Mouse (Mus musculus) neural tube, embryonic 11.5 days (tissue): ENCODE results near the gene Olfr1392. TPM values are rescaled to one million over a fixed set of nuclear protein-coding genes. Genes with fewer than 3 reads are reported as not detected.
"Not testable (repeated sequence)": the region's sequence is repeated elsewhere in the genome, so short reads cannot be mapped to it uniquely, and the experiment has no call there.

Experiments used
- ATAC-seq: fragments of 200-750 bp; cut with Nextera tagmentation; 2 replicates; pipeline ENCODE4 v1.8.0; 2017; ENCODE audit warnings: moderate number of reproducible peaks, mild to moderate bottlenecking, moderate TSS enrichment, moderate library complexity; ENCODE audit not compliant: insufficient read depth, low FRiP score, low TSS enrichment
- DNase-seq: peaks from one replicate; pipeline ENCODE4 v3.0.0-alpha.2; 2015; ENCODE audit warnings: low spot score
- H3K27ac ChIP-seq: fragments of 300-500 bp; sonication (generic); 2 replicates; pipeline ENCODE4 v1.5.1; 2014; ENCODE audit warnings: low read depth, mild to moderate bottlenecking, low read length
- H3K27me3 ChIP-seq: fragments of 300-500 bp; sonication (generic); 2 replicates; pipeline ENCODE4 v1.6.1; 2014; ENCODE audit warnings: mild to moderate bottlenecking, low read length, mixed read lengths; ENCODE audit not compliant: control insufficient read depth, insufficient read depth
- H3K36me3 ChIP-seq: fragments of 300-500 bp; sonication (generic); 2 replicates; pipeline ENCODE4 v1.6.1; 2014; ENCODE audit warnings: mild to moderate bottlenecking, low read length, moderate library complexity, mixed read lengths; ENCODE audit not compliant: control insufficient read depth, insufficient read depth
- H3K4me1 ChIP-seq: fragments of 300-500 bp; sonication (generic); 2 replicates; pipeline ENCODE4 v1.6.1; 2014; ENCODE audit warnings: low read length, mixed read lengths; ENCODE audit not compliant: control insufficient read depth, insufficient read depth
- H3K4me2 ChIP-seq: fragments of 300-500 bp; sonication (generic); 2 replicates; pipeline ENCODE4 v1.6.1; 2014; ENCODE audit warnings: low read depth, mild to moderate bottlenecking, moderate library complexity
- H3K4me3 ChIP-seq: fragments of 300-500 bp; sonication (generic); 2 replicates; pipeline ENCODE4 v1.5.1; 2014; ENCODE audit warnings: low read depth, low read length
- H3K9ac ChIP-seq: fragments of 300-500 bp; sonication (generic); 2 replicates; pipeline ENCODE4 v1.6.1; 2014; ENCODE audit warnings: mild to moderate bottlenecking, low read length
- H3K9me3 ChIP-seq: fragments of 300-500 bp; sonication (generic); 2 replicates; pipeline ENCODE4 v1.6.1; 2016; ENCODE audit warnings: low read length; ENCODE audit not compliant: control insufficient read depth
- WGBS: fragments of 180-500 bp; shearing (Covaris S2); extraction: QIAGEN DNeasy Blood & Tissue Kit; methylation state at CpG from one replicate; pipeline ENCODE4 v1.1.7; 2014; 5-methylcytosine and 5-hydroxymethylcytosine counted together
- polyA plus RNA-seq: library from polyadenylated mRNA; unstranded; fragments of >200 nt; fragmentation: Nextera tagmentation; extraction: Ambion mirVana; gene quantifications from 2 replicates; pipeline ENCODE4 v1.2.1, GENCODE M21; 2014

The Olfr1392 gene
- polyA plus RNA-seq, result not detected in 2 replicates

- WGBS, result 65% methylated on average over 1 of the region's 1 CpGs
- ATAC-seq, result not testable (repeated sequence)
These were observed at the start of gene Olfr1392 for GRCm38 (mm10) chr11:49284982-49285381. Gene Olfr1392, plus strand, starts transcription at chr11:49285282.

GRCm38 (mm10) chr11:49235459-49236207 lies 49.4 kb upstream of the Olfr1392 start:
- H3K27ac ChIP-seq, result no peak overlapping the region
- no peak overlapping the region for H3K9ac ChIP-seq
- no peaks in the 10 kb centered on the region for H3K4me1 ChIP-seq
- H3K36me3 ChIP-seq, result no peaks in the 10 kb centered on the region
- WGBS, result 84% methylated on average over 3 of the region's 3 CpGs
- no peaks in the 10 kb centered on the region for H3K9me3 ChIP-seq
- H3K27me3 ChIP-seq, result no peaks in the 10 kb centered on the region
- ATAC-seq (no peak), DNase-seq (no peak)
- no peak overlapping the region for H3K4me2 ChIP-seq
- H3K4me3 ChIP-seq, result no peak overlapping the region

More at GRCm38 (mm10) chr11:49284982-49285381, at the start of gene Olfr1392:
- not testable (repeated sequence) for DNase-seq, H3K36me3 ChIP-seq, H3K9me3 ChIP-seq, H3K4me3 ChIP-seq, H3K4me2 ChIP-seq, H3K27ac ChIP-seq, H3K27me3 ChIP-seq, H3K4me1 ChIP-seq, H3K9ac ChIP-seq

- 86% methylated on average over 1 of the region's 1 CpGs for WGBS
- no peaks in the 10 kb centered on the region for H3K4me1 ChIP-seq
- no peaks in the 10 kb centered on the region for H3K27me3 ChIP-seq
- ATAC-seq, result no peak
- H3K4me2 ChIP-seq, result no peak overlapping the region
- no peak overlapping the region for H3K27ac ChIP-seq
- H3K4me3 ChIP-seq, result no peak overlapping the region
- no peak overlapping the region for H3K9ac ChIP-seq
- DNase-seq, result no peak
- no peaks in the 10 kb centered on the region for H3K9me3 ChIP-seq
- H3K36me3 ChIP-seq, result no peaks in the 10 kb centered on the region
These were observed 48.2 kb upstream of the Olfr1392 start for GRCm38 (mm10) chr11:49236891-49237290.

GRCm38 (mm10) chr11:49237532-49237931 lies 47.5 kb upstream of the Olfr1392 start:
- no peak for ATAC-seq
- 76% methylated on average over 2 of the region's 2 CpGs for WGBS

GRCm38 (mm10) chr11:49240310-49240709 lies 44.8 kb upstream of the Olfr1392 start:
- no peak overlapping the region for H3K4me2 ChIP-seq
- H3K9me3 ChIP-seq, result no peaks in the 10 kb centered on the region
- H3K4me1 ChIP-seq, result peaks cover 4% of the 10 kb centered on the region; the same call in 1 of the 2 replicates
- H3K36me3 ChIP-seq, result no peaks in the 10 kb centered on the region
- no peak overlapping the region for H3K9ac ChIP-seq
- no peak overlapping the region for H3K27ac ChIP-seq
- DNase-seq, result no peak
- no peak overlapping the region for H3K4me3 ChIP-seq
- no peak for ATAC-seq
- 93% methylated on average over 1 of the region's 1 CpGs for WGBS
- no peaks in the 10 kb centered on the region for H3K27me3 ChIP-seq

More at GRCm38 (mm10) chr11:49237532-49237931, 47.5 kb upstream of the Olfr1392 start:
- H3K27me3 ChIP-seq, result no peaks in the 10 kb centered on the region
- no peaks in the 10 kb centered on the region for H3K9me3 ChIP-seq
- H3K4me3 ChIP-seq, result no peak overlapping the region
- no peaks in the 10 kb centered on the region for H3K36me3 ChIP-seq
- H3K9ac ChIP-seq, result no peak overlapping the region
- no peak overlapping the region for H3K4me2 ChIP-seq
- DNase-seq, result no peak
- no peak overlapping the region for H3K27ac ChIP-seq
- H3K4me1 ChIP-seq, result no peaks in the 10 kb centered on the region

- H3K36me3 ChIP-seq, result no peaks in the 10 kb centered on the region
- no peaks in the 10 kb centered on the region for H3K27me3 ChIP-seq
- no peak overlapping the region for H3K27ac ChIP-seq
- no peak overlapping the region for H3K4me2 ChIP-seq
- DNase-seq, result no peak
- no peak overlapping the region for H3K9ac ChIP-seq
- peaks cover 4% of the 10 kb centered on the region; the same call in 1 of the 2 replicates for H3K4me1 ChIP-seq
- no peaks in the 10 kb centered on the region for H3K9me3 ChIP-seq
- ATAC-seq, result no peak
- 81% methylated on average over 4 of the region's 4 CpGs for WGBS
- H3K4me3 ChIP-seq, result no peak overlapping the region
These were observed 44.2 kb upstream of the Olfr1392 start for GRCm38 (mm10) chr11:49240874-49241273.

- Histone ChIP-seq H3K4me3 (no peak overlapping the region), H3K4me2 (no peak overlapping the region), H3K27me3 (no peaks in the 10 kb centered on the region), H3K9me3 (no peaks in the 10 kb centered on the region), H3K4me1 (peaks cover 4% of the 10 kb centered on the region; the same call in 1 of the 2 replicates), H3K36me3 (no peaks in the 10 kb centered on the region), H3K27ac (no peak overlapping the region), H3K9ac (no peak overlapping the region)
- no peak for DNase-seq
- no peak for ATAC-seq
- 57% methylated on average over 1 of the region's 1 CpGs for whole genome bisulfite sequencing
These were observed 43.6 kb upstream of the Olfr1392 start for GRCm38 (mm10) chr11:49241471-49241870.

GRCm38 (mm10) chr11:49242944-49243626 lies 42.0 kb upstream of the Olfr1392 start:
- Histone ChIP-seq H3K4me3 (peak overlapping the region; percentile 54), H3K27me3 (no peaks in the 10 kb centered on the region), H3K4me2 (peak overlapping the region; percentile 71), H3K27ac (peak overlapping the region; percentile 87), H3K9ac (peak overlapping the region; percentile 61), H3K9me3 (no peaks in the 10 kb centered on the region), H3K36me3 (no peaks in the 10 kb centered on the region), H3K4me1 (peaks cover 4% of the 10 kb centered on the region; the same call in 1 of the 2 replicates)
- 24% methylated on average over 11 of the region's 11 CpGs for WGBS
- ATAC-seq (peak; percentile 2; the same call in 1 of the 2 replicates), DNase-seq (no peak)
